Mouse (Mus musculus) CH12F3 (cell line): ENCODE results near the gene Phactr3.

Source experiments
- in situ Hi-C: fragments of 300-500 bp; cut with MboI; formaldehyde crosslinking; loops from 2 replicates; pipeline ENCODE4 v1.14.3; 2020; ENCODE audit warnings: low sequenced_read_pairs

Phactr3 gene

DNA sequence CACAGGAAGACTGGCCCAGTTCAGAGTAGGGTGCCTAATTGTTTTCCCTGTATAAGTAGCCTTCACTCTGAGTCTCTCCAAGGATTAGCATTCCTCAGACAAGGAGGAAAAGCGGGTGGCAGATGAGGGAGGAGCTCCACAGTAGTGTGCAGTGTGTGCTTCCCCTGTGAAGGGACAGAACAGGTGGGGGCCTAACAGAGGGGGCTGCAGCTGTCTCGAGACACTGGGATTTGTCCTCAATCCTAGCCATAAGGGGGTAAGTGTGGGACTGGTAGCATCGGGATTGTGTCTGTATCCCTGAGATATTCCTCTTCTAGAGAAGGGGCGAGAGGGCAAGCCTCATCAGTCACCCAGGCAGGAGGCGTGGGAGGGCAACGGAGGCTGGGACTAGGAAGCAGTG lies 66.1 kb downstream of the Phactr3 start:
- in situ Hi-C loops = no loop called here

- in situ Hi-C loops = no loop called here
Observed at GRCm38 (mm10) chr2:178188988-178189387, 70.2 kb downstream of the Phactr3 start.

GRCm38 (mm10) chr2:178192881-178193280 lies 74.1 kb downstream of the Phactr3 start:
- in situ Hi-C loops = no loop called here

GRCm38 (mm10) chr2:178193445-178193844 lies 74.7 kb downstream of the Phactr3 start:
- in situ Hi-C loops = no loop called here

DNA sequence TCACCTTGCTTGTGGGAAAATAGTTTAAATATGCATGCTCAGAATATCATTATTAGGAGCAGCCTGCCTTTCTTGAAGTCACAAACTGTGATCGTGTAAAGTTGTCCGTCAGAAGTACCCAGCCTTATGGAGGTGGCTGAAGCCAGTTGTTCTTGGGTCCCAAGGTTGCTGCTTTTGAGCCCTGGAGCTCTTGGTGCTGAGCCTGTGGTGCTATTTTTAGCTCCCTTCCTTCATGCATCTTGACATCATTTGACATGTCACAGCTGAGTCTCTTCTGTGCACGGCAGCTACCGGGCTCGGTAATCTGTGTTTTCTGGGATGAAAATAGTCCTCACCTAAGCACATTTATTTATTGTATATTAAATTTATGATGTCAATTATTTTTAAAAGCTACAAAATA lies 76.1 kb downstream of the Phactr3 start:
- in situ Hi-C loops = no loop called here

- in situ Hi-C loops = no loop called here
Observed at GRCm38 (mm10) chr2:178196038-178196437, 77.3 kb downstream of the Phactr3 start.

DNA sequence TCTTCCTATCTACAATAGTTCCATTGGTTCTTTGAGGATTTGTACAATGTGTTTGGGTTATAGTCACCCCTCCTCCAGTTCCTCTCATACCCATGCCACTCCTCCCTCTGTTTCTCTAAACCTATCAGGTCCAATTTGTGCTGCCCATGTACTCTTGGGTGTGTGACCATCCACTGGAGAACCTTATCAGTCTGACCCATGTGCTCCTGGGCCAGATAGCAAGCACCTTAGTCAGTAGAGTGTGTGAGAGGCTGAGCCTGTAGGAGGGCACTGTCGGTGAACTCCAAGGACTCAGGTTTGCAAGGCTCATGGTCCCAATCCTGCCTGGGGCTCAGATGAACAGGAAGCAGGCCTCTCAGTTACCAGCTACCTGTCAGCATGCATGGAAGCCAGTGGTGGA lies 78.8 kb downstream of the Phactr3 start:
- in situ Hi-C loops = no loop called here

GRCm38 (mm10) chr2:178204455-178204854 lies 85.7 kb downstream of the Phactr3 start:
- in situ Hi-C loops = no loop called here

GRCm38 (mm10) chr2:178208186-178208600 lies 89.4 kb downstream of the Phactr3 start:
- in situ Hi-C loops = no loop called here

DNA sequence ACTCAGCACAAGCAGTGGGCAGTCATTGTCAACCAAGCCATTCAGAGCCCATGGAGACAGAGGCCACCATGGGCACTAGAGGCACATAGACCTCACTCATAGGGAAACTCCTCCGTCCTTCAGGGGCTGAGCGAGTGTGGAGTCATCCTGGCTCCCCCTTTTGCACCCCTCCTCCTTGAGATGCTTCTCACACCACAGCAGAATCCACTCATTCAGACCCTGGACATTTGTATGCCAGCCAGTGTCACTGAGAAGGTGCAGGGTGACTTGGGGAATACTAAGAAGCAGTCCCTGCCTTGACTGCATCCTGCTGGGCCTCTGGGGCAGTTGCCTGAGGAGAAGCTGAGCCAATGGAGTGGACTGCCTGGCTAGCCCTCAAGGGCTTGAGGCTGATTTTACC lies 95.1 kb downstream of the Phactr3 start:
- in situ Hi-C loops = no loop called here

DNA sequence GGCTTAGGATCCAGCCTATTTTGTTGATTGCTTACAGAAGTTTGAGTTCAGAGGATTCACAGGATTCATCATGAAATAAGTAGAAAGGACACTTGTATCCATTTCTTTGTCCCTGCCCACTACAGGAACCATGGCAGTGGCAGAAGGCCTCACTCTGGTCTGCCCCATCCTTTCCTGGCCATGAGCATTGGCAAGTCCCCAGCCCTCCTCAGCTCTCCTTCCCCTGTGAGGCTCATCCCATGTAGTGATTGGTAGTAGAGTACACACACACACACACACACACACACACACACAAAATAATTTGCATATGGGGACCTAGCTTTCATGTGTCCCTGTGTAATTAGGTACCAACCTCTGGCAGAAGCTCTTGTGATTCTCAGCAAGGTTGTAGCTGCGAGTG lies 95.8 kb downstream of the Phactr3 start:
- in situ Hi-C loops = no loop called here

GRCm38 (mm10) chr2:178218461-178218860 lies 99.7 kb downstream of the Phactr3 start:
- in situ Hi-C loops = no loop called here

DNA sequence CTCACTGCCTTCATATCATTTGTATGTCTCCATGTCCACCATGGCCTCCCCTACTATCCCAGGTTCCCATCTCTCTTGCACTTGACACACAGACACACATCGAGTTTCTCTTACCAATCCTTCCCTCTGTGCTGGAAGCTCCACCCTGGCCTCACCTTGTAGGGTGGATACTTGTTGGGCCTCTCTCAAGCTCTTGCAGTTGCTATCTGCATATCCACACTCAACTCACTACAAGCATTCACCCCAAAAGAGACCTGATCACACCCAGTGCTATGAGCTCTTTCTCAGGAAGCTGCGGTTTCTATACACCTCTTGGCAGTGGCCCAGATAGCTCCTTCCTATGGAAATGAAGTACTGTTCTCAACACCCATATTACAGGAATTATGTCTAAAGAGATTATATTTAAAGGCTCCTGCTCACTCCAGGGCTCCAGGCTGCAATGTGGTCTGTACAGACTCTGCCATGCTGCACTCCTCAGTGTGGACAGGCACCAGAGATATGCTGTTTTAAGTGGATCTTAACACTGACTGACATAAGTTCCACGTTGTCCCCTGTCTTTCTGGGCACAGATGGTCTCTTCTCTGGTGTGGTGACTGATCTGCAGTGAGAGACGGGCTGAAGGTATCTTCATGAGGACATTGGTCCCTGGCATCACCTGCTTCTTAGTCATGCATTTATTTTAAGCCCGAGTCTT lies 100.8 kb downstream of the Phactr3 start:
- in situ Hi-C loops = no loop called here

DNA sequence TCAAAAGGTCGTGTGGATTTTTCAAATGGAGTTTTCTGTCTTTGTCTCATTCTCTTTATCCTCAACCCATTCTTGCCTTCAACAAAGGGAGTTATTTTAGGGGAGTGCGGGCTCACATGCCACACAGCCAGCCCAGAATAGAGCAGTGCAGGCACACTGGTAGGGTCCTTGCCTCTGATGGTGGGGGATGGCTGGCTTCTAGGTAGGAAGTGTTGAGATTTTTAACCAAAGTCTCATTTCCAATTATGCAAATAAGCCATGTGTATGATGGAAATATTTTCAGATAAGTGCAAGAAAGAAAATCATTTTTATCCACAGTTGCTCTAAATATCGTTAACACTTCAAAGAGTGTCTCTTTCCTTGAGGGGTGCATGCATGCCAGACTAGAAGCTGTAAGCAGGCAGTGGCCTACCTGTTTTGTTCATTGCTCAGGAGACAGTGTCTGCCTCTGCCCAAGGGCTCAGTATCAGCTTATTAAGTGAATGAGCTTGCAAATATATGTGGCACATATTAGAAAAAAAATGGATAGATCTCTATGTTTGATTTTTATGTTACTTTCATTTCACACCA lies 101.5 kb downstream of the Phactr3 start:
- in situ Hi-C loops = no loop called here

- in situ Hi-C loops = no loop called here
Observed at GRCm38 (mm10) chr2:178221003-178221402, 102.2 kb downstream of the Phactr3 start.

DNA sequence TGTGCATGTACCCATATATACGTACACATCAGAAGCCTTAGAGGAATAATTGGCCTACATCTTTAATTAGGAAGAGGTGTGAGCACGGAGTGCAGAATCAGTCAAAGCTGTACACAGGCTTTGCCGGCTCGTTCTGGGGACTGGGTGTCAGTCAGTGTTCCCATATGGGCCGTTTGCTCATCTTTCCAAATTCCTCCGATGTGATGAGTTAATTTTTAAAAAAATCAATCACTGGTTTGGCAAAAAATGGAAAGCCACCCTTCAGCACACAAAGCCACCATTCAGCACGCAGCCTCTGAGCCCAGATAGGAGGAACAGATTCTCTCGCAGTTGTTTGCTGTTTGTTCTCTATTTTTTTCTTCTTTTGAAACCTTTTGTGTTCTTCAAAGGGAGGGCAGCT lies 110.5 kb downstream of the Phactr3 start:
- in situ Hi-C loops = no loop called here

- in situ Hi-C loops = no loop called here
Observed at GRCm38 (mm10) chr2:178233487-178233886, 114.7 kb downstream of the Phactr3 start.

DNA sequence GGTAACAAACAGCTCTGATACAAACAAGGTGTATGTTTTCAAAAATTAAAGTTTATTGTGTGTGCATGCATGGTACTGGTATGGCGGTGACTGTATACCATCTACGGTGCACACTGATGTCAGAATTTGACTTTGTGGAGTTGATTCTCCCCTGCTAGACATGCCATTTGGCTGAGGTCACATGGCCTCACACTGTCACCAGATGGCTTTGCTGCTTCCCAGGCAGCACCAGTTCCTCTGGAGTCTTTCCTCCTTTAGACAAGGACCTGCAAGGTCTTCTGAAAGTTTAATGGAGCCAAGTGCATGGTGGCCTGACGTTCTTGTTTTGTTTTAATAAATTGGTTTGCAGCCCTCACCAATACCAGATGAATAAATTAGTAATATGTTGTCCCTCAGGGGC lies 118.3 kb downstream of the Phactr3 start:
- in situ Hi-C loops = no loop called here

DNA sequence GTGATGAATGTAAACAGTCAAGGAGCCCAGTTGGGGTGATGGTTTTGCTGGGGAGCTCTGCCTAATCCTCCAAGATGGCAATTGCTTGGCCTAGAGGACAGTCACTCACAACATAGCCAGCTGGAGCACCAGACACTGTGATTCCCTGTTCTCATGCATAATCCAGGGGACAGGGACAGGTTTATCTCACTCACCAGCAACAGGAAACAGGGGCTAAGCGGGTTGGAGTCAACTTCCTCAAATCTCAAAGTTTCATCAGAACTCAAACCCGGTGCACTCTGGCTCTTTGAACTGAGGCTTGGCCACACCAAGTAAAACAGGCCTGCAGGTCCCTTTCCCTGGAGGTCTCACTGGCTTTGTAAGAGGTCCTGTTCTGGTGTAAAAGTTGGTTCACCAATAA lies 119.7 kb downstream of the Phactr3 start:
- in situ Hi-C loops = no loop called here

- in situ Hi-C loops = no loop called here
Observed at GRCm38 (mm10) chr2:178240886-178241285, 122.1 kb downstream of the Phactr3 start.

DNA sequence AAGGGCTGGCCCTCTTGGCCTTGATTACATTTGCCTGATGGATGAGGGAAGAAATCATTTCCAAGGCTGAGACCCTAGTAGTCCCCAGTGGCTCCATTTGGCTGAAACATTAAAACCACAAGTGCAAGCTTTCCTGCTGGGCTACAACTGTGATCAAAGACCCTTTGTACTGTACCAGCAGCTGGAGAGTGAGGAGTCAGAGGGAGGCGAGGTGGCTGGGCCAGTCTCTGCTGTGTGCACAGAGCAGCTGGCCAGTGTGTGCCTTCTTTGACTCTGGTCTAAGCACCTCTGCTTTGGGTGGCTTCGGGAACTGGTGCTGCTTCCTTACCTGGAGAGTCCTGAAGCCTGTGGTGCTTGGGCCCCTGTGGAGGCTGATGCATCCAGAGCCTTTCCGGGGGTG lies 122.6 kb downstream of the Phactr3 start:
- in situ Hi-C loops = no loop called here

DNA sequence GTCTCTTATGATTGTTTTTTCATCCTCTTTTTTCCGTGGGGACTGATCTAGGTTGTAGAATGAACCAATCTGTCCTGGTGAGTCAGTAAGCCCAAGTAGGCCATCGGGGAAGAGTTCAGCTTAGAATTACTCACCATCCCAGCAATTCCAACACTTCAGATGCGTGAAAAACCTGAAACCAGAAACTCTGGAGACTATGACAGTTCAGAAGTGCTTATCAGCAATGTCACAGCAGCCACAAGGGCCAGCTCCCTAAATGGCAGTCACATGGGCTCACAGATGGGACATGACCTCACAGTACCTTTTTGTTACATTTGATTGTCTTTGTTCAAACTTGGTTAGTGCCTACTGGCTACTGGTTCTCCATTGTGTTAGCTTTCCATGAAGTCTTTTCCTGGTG lies 124.2 kb downstream of the Phactr3 start:
- in situ Hi-C loops = no loop called here

DNA sequence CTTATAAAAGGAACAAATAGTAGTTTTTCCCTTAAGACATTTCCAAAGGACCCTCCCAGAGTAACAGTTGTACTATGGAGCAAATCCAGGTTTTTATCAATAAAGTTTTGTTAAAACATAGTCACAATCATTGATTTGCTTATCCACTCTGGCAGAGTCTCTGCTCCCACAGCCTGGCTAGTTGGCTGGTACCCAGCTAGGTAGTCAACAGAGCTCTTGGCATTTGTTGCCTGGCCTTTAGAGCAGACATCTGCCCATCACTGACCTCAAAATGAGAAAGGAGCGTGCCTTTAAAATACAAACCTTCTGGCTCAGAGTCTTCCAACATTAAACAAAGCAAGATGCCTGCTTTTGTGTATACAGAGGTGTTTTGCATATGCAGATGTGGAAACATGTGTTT lies 126.1 kb downstream of the Phactr3 start:
- in situ Hi-C loops = no loop called here
